Mouse (Mus musculus) embryo, embryonic 11 days (tissue): ENCODE measurements around the gene Nfil3.

Experiments
- DNase-seq: peaks from one replicate; pipeline ENCODE4 v3.0.0-alpha.2; 2015

Nfil3 gene

GRCm38 (mm10) chr13:52930582-52930981 lies 50.3 kb downstream of the Nfil3 start:
- DNase-seq: no peak

- peak; percentile 97 for DNase-seq
Measured at GRCm38 (mm10) chr13:52929209-52930171, 51.4 kb downstream of the Nfil3 start, which contains the start of gene Auh. Auh (minus strand) TSS chr13:52929681.

GRCm38 (mm10) chr13:52928392-52928791 lies 52.5 kb downstream of the Nfil3 start:
- DNase-seq: no peak

- no peak for DNase-seq
Measured at GRCm38 (mm10) chr13:52924457-52924856, 56.4 kb downstream of the Nfil3 start.

- DNase-seq: no peak
Measured at GRCm38 (mm10) chr13:52921966-52922365, 58.9 kb downstream of the Nfil3 start.

GRCm38 (mm10) chr13:52921065-52921825 lies 59.6 kb downstream of the Nfil3 start:
- no peak for DNase-seq

- no peak for DNase-seq
Measured at GRCm38 (mm10) chr13:52919790-52920352, 61.0 kb downstream of the Nfil3 start.

GRCm38 (mm10) chr13:52918333-52918732 lies 62.5 kb downstream of the Nfil3 start:
- DNase-seq: no peak
